Mouse (Mus musculus) liver, adult 10 weeks (tissue): ENCODE results near the gene Krt14. TPM values are rescaled to one million over a fixed set of nuclear protein-coding genes. Genes with fewer than 3 reads are reported as not detected.

Experiments
- polyA plus RNA-seq: library from polyadenylated mRNA; stranded (reverse); fragments of 350-450 nt; fragmentation: Illumina TruSeq; extraction: RNeasy Lipid Tissue Mini Kit (QIAGEN cat#74804); gene quantifications from one replicate; pipeline ENCODE4 v1.2.3, GENCODE M21; 2014; ENCODE audit warnings: low read depth, low replicate concordance

Gene Krt14
- polyA plus RNA-seq, result not detected

DNA sequence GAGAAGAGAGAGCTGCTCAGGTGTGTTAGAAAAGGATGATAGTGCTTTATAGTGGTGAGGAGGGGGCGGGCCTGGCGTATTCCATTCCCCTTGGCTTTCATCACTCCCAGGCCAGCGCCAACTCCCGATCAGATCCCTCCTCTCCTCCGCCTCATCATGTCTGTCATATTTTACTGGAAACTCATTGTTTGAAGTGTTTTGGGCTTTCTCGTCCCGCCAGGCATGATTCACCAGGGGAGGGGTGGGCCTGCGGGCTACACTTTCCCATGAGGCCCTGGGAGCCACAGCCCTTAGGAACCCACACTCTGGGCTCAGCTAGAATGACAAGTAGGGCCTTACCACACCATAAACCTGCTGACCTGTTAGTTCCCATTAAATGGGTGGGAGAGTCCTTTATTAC, at the start of gene Krt14:
Gene Krt14, minus strand, starts transcription at position 51 of the 400 bp plus-strand sequence.

GRCm38 (mm10) chr11:100248852-100249465, 41.6 kb upstream of the Krt14 start, which contains the start of gene Krt16:
Gene Krt16 (minus strand): TSS chr11:100248902.

GRCm38 (mm10) chr11:100192992-100193391, 14.4 kb downstream of the Krt14 start, which contains the start of gene Krt9:
Gene Krt9 (minus strand): TSS chr11:100193246.

Other genes starting within 250 kb of the Krt14 start
- not detected for gene Krtap29-1, start 228.5 kb downstream of the Krt14 start, polyA plus RNA-seq
- gene Krtap16-1, start 221.0 kb downstream of the Krt14 start, polyA plus RNA-seq, result not detected
- gene Krtap17-1, start 213.6 kb downstream of the Krt14 start, polyA plus RNA-seq, result not detected
- not detected for gene Krt33a, start 191.3 kb downstream of the Krt14 start, polyA plus RNA-seq
- gene Krt33b, start 177.7 kb downstream of the Krt14 start, polyA plus RNA-seq, result not detected
- gene Krt34, start 166.0 kb downstream of the Krt14 start, polyA plus RNA-seq, result not detected
- gene Krt31, start 157.0 kb downstream of the Krt14 start, polyA plus RNA-seq, result not detected
- not detected for gene Krt32, start 119.3 kb downstream of the Krt14 start, polyA plus RNA-seq
- gene Krt35, start 111.3 kb downstream of the Krt14 start, polyA plus RNA-seq, result not detected
- gene Krt36, start 101.9 kb downstream of the Krt14 start, polyA plus RNA-seq, result not detected
- not detected for gene Krt13, start 86.0 kb downstream of the Krt14 start, polyA plus RNA-seq
- not detected for gene Krt15, start 71.6 kb downstream of the Krt14 start, polyA plus RNA-seq
- not detected for gene Krt19, start 58.9 kb downstream of the Krt14 start, polyA plus RNA-seq
- gene Krt9, start 14.3 kb downstream of the Krt14 start, polyA plus RNA-seq, result not detected
- gene Krt16, start 41.4 kb upstream of the Krt14 start, polyA plus RNA-seq, result not detected
- not detected for gene Krt17, start 53.5 kb upstream of the Krt14 start, polyA plus RNA-seq
- not detected for gene Krt42, start 62.3 kb upstream of the Krt14 start, polyA plus RNA-seq
- gene Eif1, start 112.3 kb upstream of the Krt14 start, polyA plus RNA-seq, result 1,293 TPM
- not detected for gene Gast, start 126.9 kb upstream of the Krt14 start, polyA plus RNA-seq
- gene Hap1, start 148.6 kb upstream of the Krt14 start, polyA plus RNA-seq, result 0.45 TPM
- 1.7 TPM for gene Jup, start 190.2 kb upstream of the Krt14 start, polyA plus RNA-seq
- gene P3h4, start 207.3 kb upstream of the Krt14 start, polyA plus RNA-seq, result not detected
- gene Fkbp10, start 208.1 kb upstream of the Krt14 start, polyA plus RNA-seq, result not detected
- gene Nt5c3b, start 234.3 kb upstream of the Krt14 start, polyA plus RNA-seq, result 1.7 TPM
- not detected for gene Klhl10, start 234.4 kb upstream of the Krt14 start, polyA plus RNA-seq